Mouse (Mus musculus) kidney, adult 18-20 months (tissue): Measurements from ENCODE around the gene Syde2.

Experiments
- DNase-seq: peaks from one replicate; pipeline ENCODE4 v3.0.0; 2021

Gene Syde2

GRCm38 (mm10) chr3:146013490-146013889 is 25.8 kb downstream of the Syde2 start:
- DNase-seq, result no peak

- DNase-seq, result no peak
Measured at GRCm38 (mm10) chr3:146014321-146014720, 26.7 kb downstream of the Syde2 start.

GRCm38 (mm10) chr3:146016979-146017378 is 29.3 kb downstream of the Syde2 start:
- DNase-seq, result no peak

- DNase-seq, result no peak
Measured at GRCm38 (mm10) chr3:146017521-146017920, 29.9 kb downstream of the Syde2 start.

GRCm38 (mm10) chr3:146022232-146022631 is 34.6 kb downstream of the Syde2 start:
- DNase-seq, result no peak

- no peak for DNase-seq
Measured at GRCm38 (mm10) chr3:146024746-146025145, 37.1 kb downstream of the Syde2 start.

- DNase-seq, result no peak
Measured at GRCm38 (mm10) chr3:146025499-146025898, 37.8 kb downstream of the Syde2 start.

- no peak for DNase-seq
Measured at GRCm38 (mm10) chr3:146027116-146027515, 39.4 kb downstream of the Syde2 start.

GRCm38 (mm10) chr3:146028406-146028805 is 40.7 kb downstream of the Syde2 start:
- no peak for DNase-seq

- DNase-seq, result no peak
Measured at GRCm38 (mm10) chr3:146029234-146029633, 41.6 kb downstream of the Syde2 start.

GRCm38 (mm10) chr3:146030255-146030836 is 42.7 kb downstream of the Syde2 start:
- no peak for DNase-seq

- no peak for DNase-seq
Measured at GRCm38 (mm10) chr3:146032976-146033375, 45.3 kb downstream of the Syde2 start.

- no peak for DNase-seq
Measured at GRCm38 (mm10) chr3:146037906-146038305, 50.2 kb downstream of the Syde2 start.

- no peak for DNase-seq
Measured at GRCm38 (mm10) chr3:146039132-146039903, 51.6 kb downstream of the Syde2 start.

- DNase-seq, result no peak
Measured at GRCm38 (mm10) chr3:146041382-146041781, 53.7 kb downstream of the Syde2 start.

GRCm38 (mm10) chr3:146044977-146045376 is 57.3 kb downstream of the Syde2 start:
- DNase-seq, result no peak

GRCm38 (mm10) chr3:146046076-146046475 is 58.4 kb downstream of the Syde2 start:
- no peak for DNase-seq

GRCm38 (mm10) chr3:146047704-146048207 is 60.1 kb downstream of the Syde2 start:
- DNase-seq, result peak; percentile 63

- DNase-seq, result no peak
Measured at GRCm38 (mm10) chr3:146049951-146050350, 62.3 kb downstream of the Syde2 start.

GRCm38 (mm10) chr3:146051277-146052007 is 63.8 kb downstream of the Syde2 start:
- peak; percentile 36 for DNase-seq

- DNase-seq, result no peak
Measured at GRCm38 (mm10) chr3:146053082-146053814, 65.6 kb downstream of the Syde2 start.

GRCm38 (mm10) chr3:146053873-146054272 is 66.2 kb downstream of the Syde2 start:
- no peak for DNase-seq

- no peak for DNase-seq
Measured at GRCm38 (mm10) chr3:146057131-146057530, 69.5 kb downstream of the Syde2 start.
